Mouse (Mus musculus): ENCODE results near the gene Olfr659. TPM values are rescaled to one million over a fixed set of nuclear protein-coding genes. Genes with fewer than 3 reads are reported as not detected.

Olfr659 gene
- polyA plus RNA-seq (2017; shearing (Covaris generic)) = not detected

DNA sequence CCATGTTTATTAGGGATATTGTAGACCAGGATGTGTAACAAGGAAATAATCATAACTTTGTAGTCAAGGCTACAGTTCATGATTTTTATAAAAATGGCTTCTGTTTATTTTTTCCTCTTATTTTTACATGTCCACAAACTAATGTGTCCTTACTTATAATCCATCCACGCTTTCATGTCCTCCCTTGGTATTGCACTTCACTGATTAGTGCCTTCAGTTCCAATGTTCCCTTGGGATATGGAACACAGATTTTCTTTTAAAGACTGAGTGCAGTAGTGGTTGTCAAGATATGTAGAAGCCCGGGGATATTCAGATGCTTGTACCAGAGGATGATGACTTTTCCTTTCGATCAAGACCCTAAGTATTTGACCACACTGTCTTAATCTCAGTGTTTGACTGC, at the start of gene Olfr659:
TSS of gene Olfr659 (plus strand) at position 301 of the 400 bp plus-strand sequence.

DNA sequence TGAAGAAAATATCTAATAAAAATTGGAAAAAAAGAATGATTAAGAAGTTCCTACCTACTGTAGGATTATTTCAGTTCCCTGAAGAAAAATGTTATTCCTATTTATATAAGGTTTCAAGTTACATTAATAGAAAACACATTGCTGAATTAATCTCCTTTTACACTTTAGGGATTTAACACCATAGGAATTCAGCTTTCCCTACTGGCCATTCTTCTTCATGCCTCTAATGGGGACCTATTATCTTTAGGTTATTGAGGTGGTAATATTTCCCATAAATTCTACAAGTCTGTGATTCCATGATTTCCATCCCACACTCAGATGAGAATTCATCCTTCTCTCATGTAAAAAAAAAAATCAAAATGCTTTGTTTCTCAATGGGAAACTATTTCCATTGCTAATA, 42.1 kb upstream of the Olfr659 start, which contains the start of gene Olfr657:
TSS of gene Olfr657 (plus strand) at position 301 of the 400 bp plus-strand sequence.

DNA sequence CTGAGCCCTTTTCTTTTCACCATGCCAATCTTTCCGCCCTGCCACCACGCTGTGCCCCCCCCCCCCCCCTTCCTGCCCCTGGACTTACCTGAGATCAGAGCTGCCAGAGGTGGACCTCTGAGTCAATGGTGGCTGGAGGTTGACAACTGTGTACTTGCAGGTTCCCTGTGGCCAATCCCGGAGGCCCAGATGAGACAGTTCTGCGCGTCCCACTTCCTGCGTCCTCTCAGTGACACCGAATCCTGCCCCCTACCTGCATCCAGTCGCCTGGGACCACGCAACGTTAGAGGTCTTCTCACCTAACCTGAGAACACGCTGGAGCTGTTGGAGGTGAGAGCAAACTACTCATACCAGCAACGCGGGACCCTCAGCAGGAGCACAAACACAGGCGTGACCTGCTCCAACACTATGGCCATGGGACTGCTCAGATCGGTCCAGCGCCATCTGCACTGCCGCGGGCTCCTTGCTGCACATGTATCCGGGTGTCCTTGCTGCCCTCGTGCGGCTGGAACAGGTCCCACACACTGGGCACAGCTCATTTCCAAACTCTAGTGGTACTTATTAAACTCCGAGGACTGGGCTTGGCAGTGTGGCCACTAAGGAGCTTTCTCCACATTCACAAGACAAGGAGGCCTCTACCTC, 19.6 kb upstream of the Olfr659 start, which contains the start of gene Olfr658:
TSS of gene Olfr658 (minus strand) at position 465 of the 642 bp plus-strand sequence.

DNA sequence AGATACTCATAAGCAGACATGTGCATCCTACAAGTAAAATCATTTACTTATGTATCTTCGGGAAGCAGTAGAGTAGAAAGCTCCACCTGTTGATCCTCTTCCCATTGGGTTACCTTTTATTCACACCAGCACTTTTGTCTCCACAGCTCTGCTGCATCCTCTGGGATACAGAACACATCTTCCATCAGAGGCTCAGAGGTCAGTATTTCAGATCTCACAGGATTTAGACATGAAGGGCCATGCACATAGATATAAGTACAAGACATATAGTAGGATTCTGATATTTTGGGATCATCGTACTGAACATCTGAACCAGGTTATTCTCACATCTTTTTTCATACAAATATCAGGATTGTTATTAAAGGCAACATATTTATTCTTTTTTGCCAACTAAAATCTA, 19.6 kb downstream of the Olfr659 start, which contains the start of gene Olfr661:
TSS of gene Olfr661 (plus strand) at position 301 of the 400 bp plus-strand sequence.

Other genes starting within 250 kb of the Olfr659 start
- 39.1 TPM for gene Trim30a, start 201.6 kb upstream of the Olfr659 start, polyA plus RNA-seq (2017; shearing (Covaris generic))
- 14.2 TPM for gene Trim30d, start 158.9 kb upstream of the Olfr659 start, polyA plus RNA-seq (2017; shearing (Covaris generic))
- not detected for gene Olfr651, start 116.6 kb upstream of the Olfr659 start, polyA plus RNA-seq (2017; shearing (Covaris generic))
- gene Olfr652, start 105.9 kb upstream of the Olfr659 start, polyA plus RNA-seq (2017; shearing (Covaris generic)) = not detected
- gene Olfr653, start 89.4 kb upstream of the Olfr659 start, polyA plus RNA-seq (2017; shearing (Covaris generic)) = not detected
- gene Olfr654, start 79.7 kb upstream of the Olfr659 start, polyA plus RNA-seq (2017; shearing (Covaris generic)) = not detected
- not detected for gene Olfr655, start 65.0 kb upstream of the Olfr659 start, polyA plus RNA-seq (2017; shearing (Covaris generic))
- not detected for gene Olfr656, start 52.8 kb upstream of the Olfr659 start, polyA plus RNA-seq (2017; shearing (Covaris generic))
- not detected for gene Olfr657, start 42.0 kb upstream of the Olfr659 start, polyA plus RNA-seq (2017; shearing (Covaris generic))
- gene Olfr658, start 19.4 kb upstream of the Olfr659 start, polyA plus RNA-seq (2017; shearing (Covaris generic)) = not detected
- not detected for gene Olfr661, start 19.7 kb downstream of the Olfr659 start, polyA plus RNA-seq (2017; shearing (Covaris generic))
- gene Usp17le, start 110.7 kb downstream of the Olfr659 start, polyA plus RNA-seq (2017; shearing (Covaris generic)) = not detected
- not detected for gene Usp17lb, start 175.8 kb downstream of the Olfr659 start, polyA plus RNA-seq (2017; shearing (Covaris generic))
- not detected for gene Usp17la, start 190.3 kb downstream of the Olfr659 start, polyA plus RNA-seq (2017; shearing (Covaris generic))
- gene Olfr665, start 211.3 kb downstream of the Olfr659 start, polyA plus RNA-seq (2017; shearing (Covaris generic)) = not detected
- not detected for gene Olfr666, start 229.2 kb downstream of the Olfr659 start, polyA plus RNA-seq (2017; shearing (Covaris generic))

All from effector memory CD4-positive, alpha-beta T cell, adult 5 months (primary cell).